Mouse (Mus musculus): ENCODE results near the gene Pnldc1. TPM values are rescaled to one million over a fixed set of nuclear protein-coding genes. Genes with fewer than 3 reads are reported as not detected.
A peak's percentile ranks its signal among the peaks of the same experiment; 100 is the strongest.
"Not testable (repeated sequence)": the region's sequence is repeated elsewhere in the genome, so short reads cannot be mapped to it uniquely, and the experiment has no call there.

Pnldc1 gene
- polyA plus RNA-seq, 1 experiment from 2014 or later = 2.5 TPM

DNA sequence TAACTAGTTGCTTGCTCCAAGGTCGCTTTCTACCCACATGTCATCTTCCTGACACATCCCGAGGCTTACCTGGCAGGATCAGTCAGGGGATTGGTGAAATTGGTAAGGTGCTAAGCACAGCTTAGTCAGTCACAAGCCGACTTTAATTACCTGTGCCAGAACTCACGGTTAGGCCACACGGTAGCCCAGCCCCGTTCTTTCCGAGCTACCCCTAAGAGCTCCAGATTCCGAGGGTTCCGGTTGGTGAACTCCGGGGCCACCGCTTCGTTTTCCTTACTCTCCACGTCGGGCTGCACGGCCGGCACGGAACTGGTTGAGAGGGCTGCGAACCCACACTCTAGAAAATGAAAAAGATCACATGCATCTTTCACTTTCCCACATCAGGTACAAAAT, 5.5 kb upstream of the Pnldc1 start, which contains the start of gene Tcp1:
Gene Tcp1, plus strand, starts transcription at position 214 of the 393 bp plus-strand sequence.
- Histone ChIP-seq H3K4me1 (replicated peaks; ENCODE audit: control insufficient read depth, insufficient read depth, low read length) (peaks cover 19% of the 10 kb centered on the region), H3K27me3 (ENCODE audit: control insufficient read depth, insufficient read depth, low read length) (no peaks in the 10 kb centered on the region), H3K4me3 (replicated peaks; ENCODE audit: low read length) (peak within 1 kb of the TSS; percentile 94), H3K4me2 (replicated peaks) (peak within 1 kb of the TSS; percentile 92), H3K36me3 (replicated peaks; ENCODE audit: control insufficient read depth, insufficient read depth) (peaks cover 62% of the 10 kb centered on the region), H3K9me3 (ENCODE audit: control insufficient read depth, low read length) (no peaks in the 10 kb centered on the region), H3K9ac (peak within 1 kb of the TSS; percentile 97), H3K27ac (peak within 1 kb of the TSS; percentile 92)
- ATAC-seq (ENCODE audit: low FRiP score) = peak; percentile 5; the same call in 1 of the 2 replicates
- DNase-seq (ENCODE audit: low spot score) = no peak
- 1% methylated on average over 18 of the region's 18 CpGs for WGBS

DNA sequence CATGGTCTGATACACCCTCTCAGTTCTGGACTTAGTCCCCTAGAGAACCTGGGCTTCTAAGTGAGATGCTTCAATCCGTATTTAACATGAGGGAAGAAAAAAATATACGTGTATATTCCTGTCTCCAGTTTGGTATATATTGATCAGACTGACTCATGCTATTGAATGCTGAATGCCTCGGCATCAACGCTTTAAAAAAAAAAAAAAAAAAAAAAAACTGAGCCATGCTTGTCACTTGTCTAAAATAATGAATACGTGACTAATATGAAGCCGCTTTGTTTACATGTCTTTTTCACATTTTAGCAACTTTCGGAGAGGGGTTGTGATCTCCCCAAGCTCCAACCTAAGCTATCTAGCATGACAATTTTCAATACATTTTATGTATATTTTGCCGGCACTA, 361 bp upstream of the Pnldc1 start:
- 91% methylated on average over 8 of the region's 8 CpGs for WGBS
- no peaks in the 10 kb centered on the region for H3K9me3 ChIP-seq (ENCODE audit: control insufficient read depth, low read length)
- peaks cover 7% of the 10 kb centered on the region for H3K4me1 ChIP-seq (replicated peaks; ENCODE audit: control insufficient read depth, insufficient read depth, low read length)
- peaks cover 52% of the 10 kb centered on the region for H3K36me3 ChIP-seq (replicated peaks; ENCODE audit: control insufficient read depth, insufficient read depth)
- no peak overlapping the region for H3K27ac ChIP-seq
- no peak overlapping the region for H3K4me3 ChIP-seq (replicated peaks; ENCODE audit: low read length)
- no peak for DNase-seq (ENCODE audit: low spot score)
- no peak for ATAC-seq (ENCODE audit: low FRiP score)
- H3K27me3 ChIP-seq (ENCODE audit: control insufficient read depth, insufficient read depth, low read length) = no peaks in the 10 kb centered on the region
- no peak overlapping the region for H3K9ac ChIP-seq
- H3K4me2 ChIP-seq (replicated peaks) = no peak overlapping the region

DNA sequence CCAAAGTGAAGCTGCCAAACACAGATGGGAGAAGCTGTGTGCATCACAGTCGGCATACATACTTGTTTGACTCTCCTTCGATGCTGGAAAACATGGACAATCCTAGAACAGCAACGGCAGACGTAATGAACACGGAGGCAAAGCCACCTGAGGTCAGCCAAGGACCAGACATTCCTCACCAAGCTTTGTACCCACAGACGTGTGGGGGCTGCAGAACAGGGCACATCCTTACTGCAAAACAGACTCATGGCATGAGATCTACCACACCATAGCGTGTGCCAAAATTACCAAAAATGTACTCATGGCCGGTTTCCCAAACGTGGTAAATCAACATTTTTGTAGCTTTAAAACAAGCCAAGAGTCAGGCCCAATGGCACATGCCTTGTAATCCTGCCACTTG, 3.6 kb downstream of the Pnldc1 start:
- ATAC-seq (ENCODE audit: low FRiP score) (no peak), DNase-seq (ENCODE audit: low spot score) (no peak)
- Histone ChIP-seq H3K4me3 (replicated peaks; ENCODE audit: low read length) (no peak overlapping the region), H3K9ac (no peak overlapping the region), H3K4me2 (replicated peaks) (no peak overlapping the region), H3K36me3 (replicated peaks; ENCODE audit: control insufficient read depth, insufficient read depth) (peaks cover 37% of the 10 kb centered on the region), H3K9me3 (ENCODE audit: control insufficient read depth, low read length) (no peaks in the 10 kb centered on the region), H3K27ac (no peak overlapping the region), H3K4me1 (replicated peaks; ENCODE audit: control insufficient read depth, insufficient read depth, low read length) (no peaks in the 10 kb centered on the region), H3K27me3 (ENCODE audit: control insufficient read depth, insufficient read depth, low read length) (no peaks in the 10 kb centered on the region)
- 93% methylated on average over 9 of the region's 9 CpGs for WGBS

DNA sequence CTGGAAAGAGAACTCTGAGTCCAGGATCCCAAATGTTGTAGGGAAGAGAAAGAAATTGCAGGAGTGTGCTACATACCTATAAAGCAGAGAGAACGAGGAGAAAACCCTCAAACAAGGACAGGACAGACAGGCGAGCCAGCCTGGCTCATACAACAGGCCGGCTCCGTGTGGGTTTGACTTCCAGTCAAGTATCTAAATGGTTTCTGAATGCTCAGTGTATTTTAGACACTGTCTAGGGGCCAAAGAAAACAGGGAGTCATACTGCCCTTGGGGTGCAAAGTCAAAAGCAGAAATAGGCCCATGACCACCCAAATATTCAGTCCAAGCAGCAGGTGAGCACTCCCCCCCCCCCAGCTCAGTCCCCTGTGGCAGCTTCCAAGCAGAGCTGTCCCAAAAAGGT, 4.2 kb downstream of the Pnldc1 start:
- Histone ChIP-seq H3K36me3 (replicated peaks; ENCODE audit: control insufficient read depth, insufficient read depth) (peaks cover 32% of the 10 kb centered on the region), H3K4me1 (replicated peaks; ENCODE audit: control insufficient read depth, insufficient read depth, low read length) (no peaks in the 10 kb centered on the region), H3K9ac (no peak overlapping the region), H3K9me3 (ENCODE audit: control insufficient read depth, low read length) (no peaks in the 10 kb centered on the region), H3K4me3 (replicated peaks; ENCODE audit: low read length) (no peak overlapping the region), H3K4me2 (replicated peaks) (no peak overlapping the region), H3K27ac (no peak overlapping the region), H3K27me3 (ENCODE audit: control insufficient read depth, insufficient read depth, low read length) (no peaks in the 10 kb centered on the region)
- DNase-seq (ENCODE audit: low spot score) = no peak
- no peak for ATAC-seq (ENCODE audit: low FRiP score)
- WGBS = 88% methylated on average over 4 of the region's 4 CpGs

DNA sequence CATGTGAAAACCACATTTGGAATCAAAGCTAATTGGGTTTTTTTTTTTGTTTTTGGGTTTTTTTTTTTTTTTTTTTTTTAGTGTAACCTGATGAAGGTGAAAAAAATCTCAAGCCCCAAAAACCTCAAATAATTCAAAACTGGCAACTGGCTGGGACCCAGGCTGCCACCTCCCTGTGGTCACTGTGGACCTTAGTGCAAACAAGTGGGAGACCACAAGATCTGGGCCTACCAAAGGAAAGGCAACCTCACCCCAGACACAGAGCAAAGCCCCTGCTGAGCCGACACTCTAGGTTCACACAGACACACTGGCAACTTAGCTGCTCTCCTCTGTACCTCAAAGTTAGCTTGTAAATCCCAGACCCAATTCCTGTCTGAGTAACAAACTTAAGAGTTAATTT, 5.7 kb downstream of the Pnldc1 start:
- no peak for ATAC-seq (ENCODE audit: low FRiP score)
- no peak overlapping the region for H3K4me2 ChIP-seq (replicated peaks)
- no peak overlapping the region for H3K4me3 ChIP-seq (replicated peaks; ENCODE audit: low read length)
- H3K4me1 ChIP-seq (replicated peaks; ENCODE audit: control insufficient read depth, insufficient read depth, low read length) = no peaks in the 10 kb centered on the region
- DNase-seq (ENCODE audit: low spot score) = no peak
- no peaks in the 10 kb centered on the region for H3K9me3 ChIP-seq (ENCODE audit: control insufficient read depth, low read length)
- 52% methylated on average over 1 of the region's 1 CpGs for WGBS
- no peak overlapping the region for H3K27ac ChIP-seq
- H3K36me3 ChIP-seq (replicated peaks; ENCODE audit: control insufficient read depth, insufficient read depth) = peaks cover 29% of the 10 kb centered on the region
- no peak overlapping the region for H3K9ac ChIP-seq
- no peaks in the 10 kb centered on the region for H3K27me3 ChIP-seq (ENCODE audit: control insufficient read depth, insufficient read depth, low read length)

DNA sequence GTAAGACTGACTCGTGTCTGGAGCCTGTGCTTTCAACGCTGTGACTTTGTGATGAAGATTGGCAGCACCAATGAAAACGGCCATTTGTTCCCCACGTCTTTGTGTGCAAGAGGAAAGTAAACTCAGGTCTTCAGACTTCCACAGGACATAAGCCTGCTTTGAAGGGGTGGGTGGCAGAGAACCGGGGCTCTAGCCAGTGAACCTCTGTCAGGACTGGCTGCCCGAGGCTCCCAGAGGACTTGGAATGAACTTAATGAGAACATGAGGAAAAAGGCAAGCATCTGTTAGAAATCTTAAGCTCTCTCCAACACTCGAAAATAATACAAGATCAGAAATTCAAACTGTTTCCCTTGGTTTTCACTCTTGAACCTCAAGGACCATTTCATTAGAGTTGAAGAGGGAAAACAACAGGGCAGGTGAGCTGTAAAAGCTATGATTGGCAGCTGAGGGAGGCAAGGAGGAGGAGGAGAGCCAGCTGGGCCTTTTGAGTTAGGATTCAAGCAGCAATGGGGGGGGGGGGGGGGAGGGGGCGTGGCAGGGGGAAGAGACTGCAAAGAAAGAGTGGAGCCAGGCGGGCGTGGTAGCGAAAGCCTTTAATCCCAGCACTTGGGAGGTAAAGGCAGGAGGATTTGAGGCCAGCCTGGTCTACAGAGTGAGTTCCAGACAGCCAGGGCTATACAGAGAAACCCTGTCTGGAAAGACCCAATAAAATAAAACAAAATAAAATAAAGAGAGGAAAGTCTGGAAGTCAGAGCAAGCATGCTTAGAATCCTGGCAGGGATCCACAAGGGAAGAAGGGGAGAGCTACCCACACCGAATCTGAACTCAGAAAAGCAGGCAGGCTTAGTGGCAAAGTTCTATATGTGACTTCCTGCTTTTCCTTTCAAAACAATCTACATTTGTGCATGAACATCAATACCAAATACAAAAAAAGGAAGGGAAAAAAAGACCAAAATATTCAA, 6.4 kb downstream of the Pnldc1 start:
- no peak for ATAC-seq (ENCODE audit: low FRiP score)
- H3K9ac ChIP-seq = no peak overlapping the region
- no peaks in the 10 kb centered on the region for H3K9me3 ChIP-seq (ENCODE audit: control insufficient read depth, low read length)
- peaks cover 29% of the 10 kb centered on the region for H3K36me3 ChIP-seq (replicated peaks; ENCODE audit: control insufficient read depth, insufficient read depth)
- no peak overlapping the region for H3K4me2 ChIP-seq (replicated peaks)
- H3K4me1 ChIP-seq (replicated peaks; ENCODE audit: control insufficient read depth, insufficient read depth, low read length) = no peaks in the 10 kb centered on the region
- H3K27me3 ChIP-seq (ENCODE audit: control insufficient read depth, insufficient read depth, low read length) = no peaks in the 10 kb centered on the region
- 40% methylated on average over 11 of the region's 12 CpGs for WGBS
- H3K27ac ChIP-seq = no peak overlapping the region
- no peak for DNase-seq (ENCODE audit: low spot score)
- H3K4me3 ChIP-seq (replicated peaks; ENCODE audit: low read length) = no peak overlapping the region

DNA sequence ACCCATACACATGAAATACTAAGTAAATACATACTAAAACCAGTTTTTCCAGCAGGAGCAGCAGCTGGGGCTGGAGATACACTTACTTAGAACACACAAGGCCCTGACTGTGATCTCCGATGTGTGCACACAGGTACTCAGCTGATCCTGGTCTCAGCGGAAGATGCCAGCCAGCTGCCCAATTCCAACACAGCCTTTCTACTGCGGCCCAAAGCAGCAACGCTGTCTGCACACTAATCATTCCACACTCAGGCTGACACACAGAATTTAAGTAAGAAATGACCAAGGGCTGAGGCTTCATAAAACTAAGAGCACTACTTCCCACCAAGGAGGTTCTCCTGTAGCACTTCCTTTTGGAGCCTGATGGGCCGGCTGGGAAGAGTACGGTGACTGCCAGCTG, 7.7 kb downstream of the Pnldc1 start:
- no peak for DNase-seq (ENCODE audit: low spot score)
- WGBS = 94% methylated on average over 6 of the region's 6 CpGs

DNA sequence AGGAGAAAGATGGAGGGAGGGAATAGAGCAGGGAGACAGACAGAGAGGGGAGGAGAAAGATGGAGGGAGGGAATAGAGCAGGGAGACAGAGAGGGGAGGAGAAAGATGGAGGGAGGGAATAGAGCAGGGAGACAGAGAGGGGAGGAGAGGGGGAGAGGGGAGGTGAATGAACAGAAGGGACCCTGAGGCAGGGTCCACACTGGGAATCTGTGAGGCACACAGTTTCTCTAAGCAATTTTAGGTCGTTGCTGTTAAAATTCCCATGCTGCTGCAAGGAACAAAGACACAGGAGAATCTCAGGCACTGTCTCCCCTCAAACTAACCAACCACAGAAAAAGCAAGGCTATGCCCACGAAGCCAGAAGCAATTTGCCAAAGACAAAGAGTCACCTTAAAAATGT, 11.4 kb downstream of the Pnldc1 start:
- peak overlapping the region; percentile 72; the same call in 1 of the 2 replicates for H3K27ac ChIP-seq
- H3K4me2 ChIP-seq (replicated peaks); H3K9ac ChIP-seq; H3K4me3 ChIP-seq (replicated peaks; ENCODE audit: low read length); DNase-seq (ENCODE audit: low spot score); ATAC-seq (ENCODE audit: low FRiP score); H3K9me3 ChIP-seq (ENCODE audit: control insufficient read depth, low read length); H3K4me1 ChIP-seq (replicated peaks; ENCODE audit: control insufficient read depth, insufficient read depth, low read length); H3K27me3 ChIP-seq (ENCODE audit: control insufficient read depth, insufficient read depth, low read length): not testable (repeated sequence)
- H3K36me3 ChIP-seq (replicated peaks; ENCODE audit: control insufficient read depth, insufficient read depth) = peaks cover 25% of the 10 kb centered on the region
- 26% methylated on average over 2 of the region's 2 CpGs for WGBS

More for the DNA sequence above, 7.7 kb downstream of the Pnldc1 start:
- Histone ChIP-seq H3K27me3 (ENCODE audit: control insufficient read depth, insufficient read depth, low read length) (no peaks in the 10 kb centered on the region), H3K9me3 (ENCODE audit: control insufficient read depth, low read length) (no peaks in the 10 kb centered on the region), H3K9ac (no peak overlapping the region), H3K4me1 (replicated peaks; ENCODE audit: control insufficient read depth, insufficient read depth, low read length) (no peaks in the 10 kb centered on the region), H3K27ac (no peak overlapping the region), H3K4me2 (replicated peaks) (no peak overlapping the region), H3K4me3 (replicated peaks; ENCODE audit: low read length) (no peak overlapping the region), H3K36me3 (replicated peaks; ENCODE audit: control insufficient read depth, insufficient read depth) (peaks cover 29% of the 10 kb centered on the region)
- ATAC-seq (ENCODE audit: low FRiP score) = no peak

DNA sequence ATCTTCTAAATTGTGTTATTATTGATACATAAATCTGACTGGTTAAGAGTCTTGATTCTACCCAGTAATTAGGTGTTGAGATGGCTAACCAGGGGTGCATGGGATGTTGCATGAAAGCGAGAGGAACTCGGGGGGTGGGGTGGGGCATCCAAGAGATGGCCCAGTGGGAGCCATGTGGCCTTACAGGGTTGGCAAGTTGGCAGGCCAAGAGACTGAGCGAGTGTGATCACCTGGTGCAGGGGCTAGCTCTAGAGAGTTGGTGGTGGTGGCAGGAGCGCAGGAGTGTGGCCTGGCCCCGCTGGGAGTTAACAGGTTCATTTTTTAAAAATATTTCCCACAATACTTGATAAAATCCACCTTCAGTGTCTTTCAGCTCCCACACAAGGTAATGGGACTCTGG, 12.4 kb downstream of the Pnldc1 start:
- Histone ChIP-seq H3K9me3 (ENCODE audit: control insufficient read depth, low read length) (no peaks in the 10 kb centered on the region), H3K9ac (no peak overlapping the region), H3K4me3 (replicated peaks; ENCODE audit: low read length) (no peak overlapping the region), H3K4me2 (replicated peaks) (no peak overlapping the region), H3K27me3 (ENCODE audit: control insufficient read depth, insufficient read depth, low read length) (no peaks in the 10 kb centered on the region), H3K36me3 (replicated peaks; ENCODE audit: control insufficient read depth, insufficient read depth) (peaks cover 24% of the 10 kb centered on the region), H3K27ac (0 out of 2 replicates have a peak overlapping the region, but pooled peaks have one; percentile 16), H3K4me1 (replicated peaks; ENCODE audit: control insufficient read depth, insufficient read depth, low read length) (no peaks in the 10 kb centered on the region)
- DNase-seq (ENCODE audit: low spot score) = no peak
- WGBS = 84% methylated on average over 5 of the region's 5 CpGs
- no peak for ATAC-seq (ENCODE audit: low FRiP score)
